Mouse (Mus musculus) spleen, embryonic (tissue): ENCODE results near the gene Art2b.
"Not testable (repeated sequence)": the region's sequence is repeated elsewhere in the genome, so short reads cannot be mapped to it uniquely, and the experiment has no call there.

Experiments used
- CTCF ChIA-PET: fragments of 350-600 bp; sonication (Branson Sonifier 250); formaldehyde crosslinking; loops from one replicate; lab custom pipeline; 2022; lab: Charles Lee

Art2b gene

GRCm38 (mm10) chr7:101585408-101585807 is at the start of gene Art2b:
Gene Art2b (minus strand): TSS chr7:101585600.
- CTCF ChIA-PET, result no interaction called here

DNA sequence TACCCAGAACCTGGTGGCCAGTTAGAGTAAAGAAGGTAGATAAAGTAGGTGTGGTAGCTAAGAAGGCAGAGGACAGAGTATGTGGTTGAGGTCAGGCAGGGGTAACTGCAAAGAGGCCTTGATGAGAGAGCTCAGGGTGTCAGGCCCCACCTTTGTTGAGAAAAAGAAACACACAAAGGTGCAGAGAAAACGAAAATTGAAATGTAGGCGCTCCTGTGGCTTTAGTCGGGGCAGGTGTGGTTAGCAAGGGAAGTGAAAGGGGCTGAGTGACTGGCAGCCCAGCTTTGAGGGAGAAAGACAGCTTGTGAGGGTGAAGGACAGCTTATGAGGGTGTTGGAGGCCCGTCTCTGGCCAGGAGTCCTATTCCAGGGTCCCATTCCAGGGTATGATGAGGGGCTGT is 49.1 kb upstream of the Art2b start:
- CTCF ChIA-PET, result no interaction called here

- CTCF ChIA-PET, result no interaction called here
These were observed 48.3 kb upstream of the Art2b start for GRCm38 (mm10) chr7:101633629-101634177.

DNA sequence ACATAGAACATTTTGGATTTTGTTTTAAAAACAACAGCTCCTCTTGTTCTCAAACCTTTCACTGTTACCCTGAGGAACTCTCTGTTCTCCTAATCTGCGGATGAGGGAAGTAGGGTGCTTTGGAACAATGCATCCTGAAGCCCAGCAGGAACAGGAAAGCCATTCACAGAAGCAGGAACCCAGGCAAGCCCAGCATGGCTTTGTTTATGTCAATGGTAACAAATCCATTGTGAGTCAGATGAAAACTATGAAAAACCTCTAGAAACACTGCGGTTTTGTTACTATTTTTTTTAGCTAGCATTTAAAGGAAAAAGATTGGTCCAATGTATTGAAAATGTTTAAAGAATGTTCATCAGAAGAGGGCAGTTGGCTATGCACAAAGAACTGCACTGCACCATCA is 43.1 kb upstream of the Art2b start:
- CTCF ChIA-PET, result no interaction called here

DNA sequence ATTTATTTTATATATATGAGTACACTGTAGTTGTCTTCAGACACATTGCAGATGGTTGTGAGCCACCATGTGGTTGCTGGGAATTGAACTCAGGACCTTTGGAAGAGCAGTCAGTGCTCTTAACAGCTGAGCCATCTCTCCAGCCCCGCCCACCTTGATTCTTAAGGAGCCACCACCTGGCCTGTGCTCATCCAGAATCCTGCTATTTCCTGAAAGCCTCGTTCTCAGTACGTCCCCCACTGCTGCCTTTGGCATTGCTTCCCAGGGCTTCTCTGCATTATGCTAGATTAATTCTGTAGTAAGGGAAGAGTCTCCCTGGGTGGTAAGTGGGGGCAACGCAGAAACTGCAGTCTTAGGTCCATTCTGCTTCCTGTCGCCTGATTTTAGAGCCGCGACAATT is 41.8 kb upstream of the Art2b start:
- CTCF ChIA-PET, result not testable (repeated sequence)

- CTCF ChIA-PET, result no interaction called here
These were observed 38.9 kb upstream of the Art2b start for GRCm38 (mm10) chr7:101624283-101624682.

GRCm38 (mm10) chr7:101621861-101622260 is 36.5 kb upstream of the Art2b start:
- CTCF ChIA-PET, result not testable (repeated sequence)

DNA sequence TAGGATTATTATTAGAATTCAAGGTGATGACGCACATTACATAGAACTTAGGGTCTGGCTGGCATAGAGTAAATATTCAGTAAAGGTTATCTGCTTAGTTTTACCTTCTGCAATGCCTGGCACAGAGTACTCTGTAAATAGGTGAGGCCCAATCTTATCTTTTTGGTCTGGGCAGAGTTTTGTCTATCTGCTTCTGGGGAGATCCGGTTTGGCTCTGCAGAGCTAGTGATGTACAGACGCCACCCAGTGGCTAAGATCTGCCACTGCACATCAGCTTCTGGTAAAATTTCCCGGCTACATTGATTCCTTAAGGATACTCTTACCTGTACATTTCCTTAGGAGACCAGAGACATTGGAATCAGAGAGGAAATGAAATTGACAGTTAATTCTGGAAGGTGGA is 35.0 kb upstream of the Art2b start:
- CTCF ChIA-PET, result no interaction called here

- CTCF ChIA-PET, result interaction anchor here (0.6 kb wide), 1 partner anchor 93 kb away, joined by 8 read pairs; no protein-coding TSS in a partner anchor
These were observed 32.9 kb upstream of the Art2b start for GRCm38 (mm10) chr7:101618273-101618672.

DNA sequence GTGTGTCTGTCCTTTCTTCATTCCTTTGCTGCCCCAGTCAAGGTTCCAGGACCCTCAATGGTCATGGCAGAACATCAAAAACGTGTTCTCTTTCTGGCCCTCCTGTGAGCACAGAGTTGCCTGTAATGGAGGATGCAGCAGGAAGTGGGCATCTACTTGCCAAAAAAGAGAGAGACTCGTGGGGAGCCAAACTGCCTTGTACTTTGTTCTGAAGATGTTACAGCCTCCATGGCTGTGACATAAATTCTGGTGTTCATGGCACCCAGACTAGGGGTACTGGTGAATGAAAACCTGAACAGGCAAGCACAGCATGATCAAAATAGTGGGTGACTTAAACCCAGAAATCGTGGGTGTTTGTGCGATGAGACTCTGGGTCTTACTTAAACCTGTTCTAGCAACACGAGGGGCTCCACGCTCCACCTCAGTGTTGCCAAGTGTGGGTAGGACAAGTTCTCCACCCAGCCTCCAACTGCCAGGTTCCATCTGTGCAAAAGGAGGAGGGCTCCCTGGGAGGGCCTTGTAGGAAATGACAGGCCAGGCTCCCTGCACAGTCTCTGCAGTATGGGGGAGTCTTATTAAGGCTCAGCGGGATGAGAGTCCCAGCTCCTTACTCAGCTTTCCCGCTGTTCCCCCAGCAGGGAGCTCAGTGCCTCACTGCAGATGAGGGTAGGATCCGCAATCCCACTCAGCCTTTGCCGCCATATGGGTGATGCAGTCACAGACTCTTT is 32.2 kb upstream of the Art2b start:
- CTCF ChIA-PET, result no interaction called here

- CTCF ChIA-PET, result no interaction called here
These were observed 30.9 kb upstream of the Art2b start for GRCm38 (mm10) chr7:101616136-101616835.

GRCm38 (mm10) chr7:101615406-101615805 is 30.0 kb upstream of the Art2b start:
- CTCF ChIA-PET, result no interaction called here

GRCm38 (mm10) chr7:101612786-101613527 is 27.6 kb upstream of the Art2b start:
- CTCF ChIA-PET, result not testable (repeated sequence)

- CTCF ChIA-PET, result no interaction called here
These were observed 22.4 kb upstream of the Art2b start for GRCm38 (mm10) chr7:101607845-101608244.

DNA sequence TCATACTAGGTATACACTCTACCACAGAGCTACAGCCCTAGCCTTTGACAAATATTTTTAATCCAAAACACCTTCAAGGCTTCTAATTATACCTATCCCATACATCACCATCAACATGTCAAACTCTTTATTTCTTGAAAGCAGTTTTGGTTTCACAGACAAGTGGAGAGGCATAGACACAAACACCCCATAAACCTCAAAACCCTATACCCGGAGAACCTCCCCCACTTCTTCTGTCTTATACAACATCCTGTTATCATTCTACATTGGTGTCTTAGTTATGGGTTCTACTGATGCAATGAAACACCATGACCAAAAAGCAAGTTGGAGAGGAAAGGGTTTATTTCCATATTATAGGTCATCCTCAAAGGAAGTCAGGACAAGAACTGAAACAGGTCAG is 15.0 kb upstream of the Art2b start:
- CTCF ChIA-PET, result interaction anchor here (0.6 kb wide), 1 partner anchor 697 kb away, joined by 5 read pairs; no protein-coding TSS in a partner anchor

- CTCF ChIA-PET, result interaction anchor here (0.7 kb wide), 1 partner anchor 29 kb away, joined by 3 read pairs; no protein-coding TSS in a partner anchor
These were observed 13.1 kb upstream of the Art2b start for GRCm38 (mm10) chr7:101598482-101598881.

GRCm38 (mm10) chr7:101594969-101595368 is 9.6 kb upstream of the Art2b start:
- CTCF ChIA-PET, result no interaction called here

DNA sequence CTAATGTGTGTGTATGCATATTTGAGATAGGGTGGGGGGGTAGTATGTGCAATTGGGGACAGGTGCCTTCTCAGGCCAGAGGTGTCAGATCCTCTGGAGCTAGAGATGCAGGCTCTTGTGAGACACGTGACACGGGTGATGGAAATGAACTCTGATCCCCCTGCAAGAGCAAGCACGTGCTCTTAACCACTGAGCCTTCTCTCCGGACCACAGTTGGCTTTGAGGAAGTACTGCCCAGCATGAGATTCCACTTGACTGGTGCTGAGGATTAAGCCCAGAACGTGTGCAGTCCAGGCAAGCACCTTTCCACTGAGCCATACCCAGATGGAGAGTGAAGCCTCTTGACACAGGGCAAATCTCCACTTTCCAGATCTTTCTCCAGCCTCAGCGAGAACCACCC is 1.1 kb downstream of the Art2b start:
- CTCF ChIA-PET, result not testable (repeated sequence)

DNA sequence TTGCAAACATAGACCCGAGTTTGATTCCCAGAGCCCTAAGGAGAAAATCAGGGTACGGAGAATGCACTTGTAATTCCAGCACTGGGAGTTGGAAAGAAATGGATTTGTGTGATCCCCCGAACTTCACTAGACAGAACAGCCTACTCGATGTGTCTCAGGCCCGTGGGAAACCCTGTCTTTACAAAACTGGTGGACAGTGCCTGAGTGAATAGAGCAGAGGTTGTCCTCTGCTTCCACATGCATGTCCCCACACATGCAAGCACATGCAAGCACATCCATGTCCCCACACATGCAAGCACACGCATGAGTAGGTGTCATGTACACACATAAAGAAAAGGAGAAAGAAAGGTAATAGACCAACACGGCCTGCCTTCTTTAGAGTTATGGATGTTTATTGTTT is 3.4 kb downstream of the Art2b start:
- CTCF ChIA-PET, result no interaction called here

GRCm38 (mm10) chr7:101580863-101581262 is 4.5 kb downstream of the Art2b start:
- CTCF ChIA-PET, result not testable (repeated sequence)

DNA sequence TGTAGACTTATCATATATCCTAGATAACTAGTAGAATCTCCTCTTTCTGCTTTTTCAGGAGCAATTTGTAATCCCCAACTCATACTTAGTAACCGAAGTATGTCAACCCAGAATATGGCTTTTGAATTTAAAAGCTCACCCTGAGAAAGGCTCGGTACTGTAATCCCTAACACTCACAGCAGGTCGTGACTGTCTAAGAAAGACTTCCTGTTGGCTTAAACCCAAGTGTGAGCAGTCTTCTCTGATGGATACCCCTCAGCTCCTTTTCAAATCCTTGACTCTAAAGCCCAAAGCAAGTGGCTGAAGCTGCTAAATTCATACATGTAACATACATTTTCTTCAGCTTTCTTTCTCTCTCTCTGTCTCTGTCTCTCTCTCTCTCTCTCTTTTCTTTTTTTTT is 11.0 kb downstream of the Art2b start:
- CTCF ChIA-PET, result interaction anchor here (0.6 to 0.7 kb wide), 2 partner anchors 45 to 689 kb away, joined by 5 to 19 read pairs; no protein-coding TSS in a partner anchor

DNA sequence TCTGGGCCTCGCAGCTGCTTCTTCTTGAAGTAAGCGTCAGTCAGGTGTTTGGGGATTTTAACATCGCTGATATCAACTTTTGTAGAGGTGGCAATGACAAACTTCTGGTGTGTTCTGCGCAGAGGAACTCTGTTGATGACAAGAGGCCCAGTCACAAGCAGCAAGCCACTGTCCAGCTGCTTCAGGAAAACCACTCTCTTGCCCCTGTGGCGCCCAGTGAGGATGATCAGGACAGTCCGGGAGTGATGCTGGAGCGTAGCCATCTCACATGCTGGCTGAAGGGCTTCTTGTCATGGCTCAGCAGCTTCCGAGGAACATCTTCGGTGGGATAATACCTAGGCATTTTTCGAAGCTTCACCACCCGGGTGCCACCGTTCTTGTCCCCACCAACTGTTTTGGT is 11.8 kb downstream of the Art2b start:
- CTCF ChIA-PET, result not testable (repeated sequence)
